Mouse (Mus musculus) left cerebral cortex, postnatal 14 days (tissue): ENCODE results near the gene Mfap4. TPM values are rescaled to one million over a fixed set of nuclear protein-coding genes. Genes with fewer than 3 reads are reported as not detected.

Experiments used
- DNase-seq, 2 experiments: peaks; one replicate each; pipeline ENCODE4 v3.0.0; 2021 to 2022; ENCODE audit warnings: low spot score in 2 of 2, mixed read lengths in 1 of 2
- intact Hi-C: fragments of 180-260 bp; cut with DNase I; formaldehyde crosslinking; loops from one replicate; pipeline ENCODE4 v1.15.1; 2025
- long read RNA-seq, 2 experiments: library from polyadenylated mRNA; stranded (forward); transcript quantifications; one replicate each; pipeline ENCODE4 v2.0.0; 2021
- total RNA-seq, 2 experiments: library from RNA; stranded (reverse); gene quantifications; 2 replicates each; pipeline ENCODE4 v1.2.3; 2021

Mfap4 gene
- total RNA-seq = 10 to 100 TPM; 11.1 to 11.6 TPM
- long read RNA-seq, experiment 1, partial matches to known transcripts = 3 of 8 reads
- long read RNA-seq, experiment 1, other reads (novel, unspliced or antisense) = 1 of 8 reads
- long read RNA-seq, experiment 2, transcript Mfap4-202 (6 exons, 1,722 nt) = major isoform, 5 of 8 reads
- long read RNA-seq, experiment 2, partial matches to known transcripts = 2 of 8 reads
- long read RNA-seq, experiment 2, other reads (novel, unspliced or antisense) = 0 of 8 reads

DNA sequence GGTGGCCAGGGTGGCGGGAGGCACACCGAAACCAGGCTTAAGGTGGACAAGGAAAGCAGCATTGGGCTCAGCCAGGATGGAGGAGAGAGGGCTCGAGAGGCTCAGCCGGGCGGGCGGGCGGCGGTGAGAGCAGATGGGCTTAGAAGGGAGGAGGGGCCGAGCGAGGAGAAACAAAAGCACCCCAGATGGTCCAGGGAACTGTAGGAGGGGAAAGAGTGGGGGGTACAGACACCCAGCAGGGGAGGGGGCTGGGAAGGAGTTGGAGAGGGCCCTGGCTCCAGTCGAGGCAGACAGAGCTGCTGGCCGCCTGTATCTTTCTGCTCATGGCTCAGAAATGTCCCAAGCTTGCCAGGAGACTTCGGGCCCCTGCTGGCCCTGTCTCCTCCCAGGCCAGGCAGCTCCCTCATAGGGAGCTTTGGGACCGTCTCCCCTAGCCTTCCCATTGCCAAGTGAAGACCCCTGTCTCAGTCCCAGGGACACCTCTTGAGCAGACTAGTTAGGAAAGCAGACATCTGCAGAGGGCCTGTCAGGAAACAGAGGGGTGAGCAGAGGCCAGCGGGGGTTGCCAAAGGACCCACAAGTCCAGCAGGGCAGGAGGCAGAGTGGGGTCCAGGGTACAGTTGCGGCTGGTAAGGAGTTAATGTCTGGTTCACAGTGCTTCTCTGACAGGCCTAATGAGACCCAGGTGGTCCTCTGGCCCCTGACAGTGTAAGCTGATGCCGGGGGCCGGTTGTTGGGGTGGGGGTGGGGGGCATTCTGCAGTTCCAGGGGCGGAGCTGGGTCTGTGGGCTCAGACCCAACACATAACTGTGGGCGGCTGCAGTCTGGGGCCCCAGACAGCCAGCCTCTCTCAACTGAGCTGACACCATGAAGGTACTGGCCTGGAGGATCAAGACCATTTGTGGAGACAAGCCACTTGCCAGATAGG lies at the start of gene Mfap4:
Gene Mfap4, plus strand, starts transcription at position 819 of the 928 bp plus-strand sequence.
- intact Hi-C loops = no loop called here
- peak; percentile 59 to 71 for DNase-seq

DNA sequence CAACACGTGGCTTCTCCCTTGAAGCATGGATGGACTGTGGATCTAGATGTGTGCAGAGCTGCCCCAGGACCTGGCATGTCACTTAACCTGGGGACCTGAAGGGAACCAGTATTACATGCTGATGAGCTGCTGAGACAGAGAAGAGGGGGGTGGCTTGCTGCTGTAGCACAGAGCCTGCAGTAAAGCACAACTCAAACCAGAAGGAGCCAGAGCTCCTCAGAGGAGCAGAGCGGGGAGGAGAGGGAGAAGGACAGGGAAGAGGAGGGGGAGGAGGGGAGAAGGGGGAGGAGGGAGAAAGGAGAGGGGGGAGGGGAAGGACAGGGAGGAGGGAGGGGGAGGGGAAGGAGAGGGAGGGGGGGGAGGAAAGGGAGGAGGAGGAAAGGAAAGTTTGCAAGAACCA lies 48.9 kb upstream of the Mfap4 start:
- DNase-seq = no peak
- intact Hi-C loops = no loop called here

DNA sequence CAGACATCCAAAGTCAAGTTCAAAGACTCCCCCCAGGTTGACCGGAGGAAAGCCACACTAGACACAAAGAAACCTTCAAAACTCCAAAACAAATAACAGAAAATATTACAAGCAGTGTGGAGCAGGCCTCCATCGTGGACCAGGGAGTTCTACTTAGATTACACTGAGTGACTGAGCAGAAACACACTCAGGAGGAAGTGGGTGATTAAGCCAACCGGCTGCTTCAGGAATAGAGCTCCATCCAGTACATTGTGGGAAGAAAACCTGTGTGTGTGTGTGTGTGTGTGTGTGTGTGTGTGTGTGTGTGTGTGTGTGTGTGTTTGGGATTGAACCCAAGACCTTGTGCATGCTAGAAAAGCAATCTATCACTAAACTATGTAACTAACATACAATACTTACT lies 46.1 kb upstream of the Mfap4 start:
- no peak for DNase-seq
- intact Hi-C loops = no loop called here

DNA sequence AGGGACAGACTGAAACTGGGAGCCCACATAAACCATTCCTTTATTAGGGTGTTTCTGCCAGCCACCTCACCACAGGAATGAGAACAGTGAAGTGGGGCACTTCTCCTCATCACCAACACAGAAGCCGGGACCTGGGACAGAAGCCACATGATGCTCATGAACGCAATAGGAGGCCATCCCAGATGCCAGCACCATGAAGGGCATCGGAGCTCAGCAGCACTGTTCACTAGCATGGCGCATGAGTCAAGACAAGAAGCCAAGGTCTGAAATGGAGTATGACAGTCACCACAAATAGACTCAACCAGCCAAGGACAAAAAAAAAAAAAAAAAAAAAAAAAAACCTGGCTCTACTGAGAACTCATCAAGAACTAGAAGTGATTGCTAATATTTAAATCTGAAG lies 44.8 kb upstream of the Mfap4 start:
- DNase-seq = no peak
- intact Hi-C loops = no loop called here

DNA sequence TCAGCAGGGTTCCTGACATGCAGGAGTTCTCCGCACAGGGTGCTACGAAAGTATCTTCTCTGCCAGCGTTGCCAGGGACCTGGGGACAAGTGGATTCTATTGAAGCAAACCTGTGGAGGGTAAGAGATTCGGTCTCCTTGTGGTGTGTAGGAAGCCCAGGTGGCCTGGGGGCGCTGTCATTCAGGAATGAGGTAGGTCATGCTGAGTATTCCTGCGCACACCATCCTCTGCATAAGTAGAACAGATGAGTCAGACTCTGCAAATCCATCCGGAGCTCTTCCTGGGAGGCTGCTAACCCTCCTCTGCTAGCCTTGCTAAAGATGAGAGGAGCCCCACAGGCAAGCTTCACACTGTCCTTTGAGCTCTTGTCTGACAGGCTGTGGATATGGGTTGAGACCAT lies 43.6 kb upstream of the Mfap4 start:
- intact Hi-C loops = no loop called here

DNA sequence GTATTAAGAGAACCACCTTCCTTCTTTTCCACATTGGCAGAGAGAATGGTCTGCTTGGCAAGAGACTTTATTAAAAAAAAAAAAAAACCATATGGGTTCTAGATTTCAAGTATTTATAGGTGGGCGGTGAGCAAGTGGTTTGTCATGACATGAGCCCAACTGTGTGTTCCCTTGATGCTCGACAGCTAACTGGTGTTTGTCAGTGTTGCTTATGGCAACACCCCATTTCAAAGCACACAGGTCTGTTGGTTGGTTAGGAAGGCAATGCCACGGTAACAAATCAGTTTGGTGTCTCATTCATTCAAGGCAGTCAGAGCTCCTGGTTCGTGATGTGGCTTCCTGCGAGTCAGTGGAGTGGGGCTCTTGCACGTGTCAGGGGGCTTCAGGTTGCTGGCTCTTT lies 41.4 kb upstream of the Mfap4 start:
- DNase-seq = no peak
- intact Hi-C loops = no loop called here

More for the DNA sequence above, 43.6 kb upstream of the Mfap4 start:
- DNase-seq = no peak

DNA sequence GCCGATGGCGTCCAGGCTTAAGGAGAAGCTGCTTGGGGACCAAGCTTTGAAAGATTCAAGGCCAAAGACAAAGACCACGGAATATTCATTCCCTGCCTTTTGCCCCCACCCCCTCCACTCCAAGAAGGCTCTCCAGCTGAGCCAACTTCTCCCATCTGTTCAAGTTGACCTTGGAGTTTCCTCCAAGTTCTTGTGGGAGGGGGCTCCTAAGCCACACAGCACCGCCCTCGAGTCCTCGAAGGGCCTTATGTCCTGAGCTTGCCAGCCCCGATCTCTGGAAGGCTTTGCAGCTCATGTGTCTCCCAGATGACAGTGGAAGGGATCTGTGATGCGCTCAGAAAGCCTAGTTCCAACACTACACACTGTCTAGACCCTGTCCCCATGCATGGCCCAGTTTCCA lies 37.9 kb upstream of the Mfap4 start:
- intact Hi-C loops = no loop called here
- DNase-seq = no peak

DNA sequence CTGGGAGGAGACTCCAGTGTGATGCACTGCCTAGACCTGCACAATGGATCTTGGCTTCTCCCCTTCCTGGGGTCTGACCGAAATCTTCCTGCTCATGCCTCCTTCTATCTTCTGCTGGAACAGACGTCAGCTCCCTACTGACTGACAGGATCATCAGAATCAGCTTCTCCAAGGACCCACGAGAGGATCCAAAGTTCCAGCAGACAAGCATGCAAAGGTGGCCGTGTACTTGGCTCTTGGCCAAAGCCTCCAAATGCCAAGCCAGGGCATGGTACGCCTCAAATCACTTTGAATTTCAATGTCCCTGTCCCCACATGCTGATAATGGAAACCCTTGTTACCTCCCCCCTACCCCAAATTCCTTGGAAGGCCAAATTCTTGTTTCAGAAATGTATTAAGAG lies 37.2 kb upstream of the Mfap4 start:
- intact Hi-C loops = no loop called here
- no peak for DNase-seq

DNA sequence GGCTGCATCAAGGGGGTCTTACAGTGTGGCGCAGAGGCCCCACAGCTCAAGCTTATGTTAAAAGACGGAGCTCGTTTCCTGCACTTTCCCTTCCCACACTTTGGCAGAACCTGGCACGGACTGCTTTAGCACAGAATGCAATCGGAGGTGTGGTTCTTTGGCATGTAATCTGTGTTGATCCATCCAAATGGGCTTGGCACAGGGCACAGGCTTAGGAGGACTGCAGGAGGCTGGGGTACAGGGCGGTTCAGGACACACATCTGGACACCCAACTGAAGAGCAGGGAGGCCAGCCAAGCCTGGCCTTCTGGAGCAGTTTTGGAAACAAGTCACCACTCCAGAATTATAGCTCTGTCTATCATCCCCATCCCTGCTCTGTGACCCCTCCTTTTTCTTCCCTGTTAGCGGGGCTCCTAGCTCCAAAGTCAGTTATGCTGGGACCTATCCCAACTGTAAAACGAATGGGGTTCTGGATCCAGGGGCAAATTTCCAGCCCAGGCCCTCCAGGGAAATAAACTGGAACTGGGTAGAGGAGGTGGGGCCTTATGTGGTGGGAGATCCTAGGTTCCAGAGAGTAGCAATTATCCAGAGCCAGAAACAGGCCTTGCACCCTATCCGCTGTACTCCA lies 36.5 kb upstream of the Mfap4 start:
- intact Hi-C loops = no loop called here
- DNase-seq = peak in 1 of 2 experiments; percentile 55

DNA sequence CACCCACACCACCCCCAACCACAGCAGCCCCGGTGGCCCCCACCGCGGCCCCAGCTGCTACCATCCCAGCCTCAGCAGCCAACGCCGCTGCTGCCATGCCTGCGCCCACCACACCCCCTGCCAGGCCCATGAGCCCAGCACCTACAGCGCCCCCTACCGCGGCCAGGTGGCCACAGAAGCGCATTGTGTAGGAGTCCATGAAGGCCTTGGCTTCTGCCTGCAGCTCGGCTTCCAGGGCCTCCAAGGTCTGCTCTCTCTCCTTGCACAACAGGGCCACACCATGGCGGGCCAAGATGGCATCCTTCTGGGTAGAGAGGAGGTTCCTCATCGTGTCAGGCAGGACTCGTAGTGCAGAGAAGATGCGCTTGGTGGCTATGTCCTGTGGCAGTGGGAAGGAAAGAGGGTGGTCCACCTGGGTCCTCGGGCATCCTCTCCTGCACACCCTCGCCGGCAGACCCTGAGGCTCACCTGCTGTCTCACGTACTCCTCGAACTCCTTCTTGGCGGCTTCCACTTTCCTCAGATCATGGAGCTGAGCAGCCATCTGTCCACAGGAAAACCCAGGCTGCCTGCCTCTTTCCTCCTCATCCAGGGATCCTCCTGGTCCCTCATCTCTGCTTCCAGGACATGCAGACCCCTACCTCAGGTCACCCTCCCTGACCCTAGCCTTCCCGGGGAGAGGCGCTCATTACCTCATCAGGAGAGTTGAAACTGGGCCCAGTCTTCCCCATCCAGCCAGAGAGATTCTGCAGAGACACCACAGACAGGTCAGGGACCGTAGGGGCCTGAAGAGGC lies 35.5 kb upstream of the Mfap4 start:
- DNase-seq = peak in 1 of 2 experiments; percentile 65
- intact Hi-C loops = loop anchor here (5.0 kb wide), 1 partner anchor 43 kb away; the partner anchor contains the start of gene Mapk7

DNA sequence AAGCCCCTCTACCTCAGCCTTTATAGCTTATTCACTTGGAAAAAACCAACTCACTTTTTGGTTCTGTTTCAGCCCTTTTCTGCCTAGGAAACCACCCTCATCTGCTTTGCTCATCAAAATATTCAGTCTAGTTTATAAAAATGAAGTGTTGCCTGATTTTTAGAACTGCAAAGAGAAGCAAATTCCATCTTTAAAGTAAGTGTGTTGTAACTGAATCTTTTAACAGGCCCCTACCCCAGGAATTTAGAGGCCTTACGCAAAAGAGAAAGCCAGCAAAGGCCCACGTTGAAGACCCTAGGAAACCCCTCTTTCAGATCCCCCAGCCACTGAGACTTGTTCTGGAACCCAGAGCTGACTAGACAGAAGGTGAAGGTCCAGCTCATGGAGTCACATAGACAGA lies 21.2 kb upstream of the Mfap4 start:
- intact Hi-C loops = no loop called here
- no peak for DNase-seq

DNA sequence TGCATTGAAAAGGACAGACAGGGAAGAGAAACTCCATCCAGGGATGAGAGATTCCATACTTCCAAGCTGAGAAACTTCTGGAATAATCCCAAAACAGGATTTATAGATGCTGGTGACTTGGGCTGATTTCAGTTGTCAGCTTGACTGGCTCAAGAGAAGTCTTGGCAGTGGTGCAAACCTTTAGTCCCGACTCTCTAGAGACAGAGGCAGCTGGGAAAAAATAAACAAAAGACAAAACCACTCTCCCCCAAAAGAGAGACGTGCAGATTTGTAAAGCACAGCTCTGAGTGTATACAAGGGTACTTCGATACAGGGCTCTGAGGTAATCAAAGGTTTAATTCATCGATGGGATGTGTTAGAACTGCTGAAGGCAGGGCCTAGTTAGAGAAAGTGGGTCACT lies 19.8 kb upstream of the Mfap4 start:
- intact Hi-C loops = no loop called here
- no peak for DNase-seq

DNA sequence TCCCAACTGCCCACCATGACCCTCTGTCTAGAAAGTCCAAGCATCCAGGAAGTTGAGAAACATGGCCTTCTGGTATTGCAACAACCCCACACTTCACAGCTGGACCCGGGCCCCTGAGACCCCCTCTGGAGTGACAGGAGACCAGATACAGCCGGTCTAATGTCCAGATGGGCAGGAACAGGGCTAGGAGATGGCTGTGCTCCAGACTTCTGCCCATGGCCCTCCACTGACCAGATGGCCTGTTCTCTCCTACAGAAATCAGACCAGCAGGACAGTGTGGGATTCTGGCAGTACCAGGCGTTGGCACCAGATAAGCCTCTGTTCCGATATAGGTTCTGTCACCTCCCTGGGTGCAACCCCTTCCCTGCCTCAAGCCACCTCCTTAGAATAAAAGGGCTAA lies 16.7 kb upstream of the Mfap4 start:
- intact Hi-C loops = no loop called here

DNA sequence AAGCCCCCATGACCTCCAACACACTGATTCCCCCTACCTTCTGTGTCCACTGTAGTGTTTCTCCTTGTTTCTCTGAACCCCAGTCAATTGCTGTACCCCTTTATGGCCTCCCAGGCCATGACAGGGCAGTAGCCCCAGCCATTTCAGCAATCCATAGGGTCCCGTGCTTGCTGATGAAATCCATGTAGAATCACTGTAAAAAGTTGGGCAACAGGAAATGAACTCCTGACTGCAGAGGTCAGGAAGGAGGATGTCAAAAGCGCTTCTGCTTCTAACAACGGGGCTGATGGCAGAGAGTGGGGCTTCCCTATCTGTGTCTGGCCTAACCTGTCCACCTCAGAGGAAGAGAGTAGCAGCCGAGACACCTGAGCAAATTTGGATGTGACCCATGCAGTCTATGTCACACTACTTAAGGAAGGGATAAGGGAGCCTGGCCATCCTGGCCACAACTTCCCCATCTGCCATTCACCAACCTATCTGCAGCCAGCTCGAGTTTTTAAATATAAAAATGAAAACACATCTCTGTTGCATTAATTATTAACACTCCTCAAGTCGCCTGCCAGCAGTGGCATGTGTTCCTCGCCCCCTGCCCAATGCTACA lies 15.8 kb upstream of the Mfap4 start:
- intact Hi-C loops = no loop called here
- DNase-seq = no peak

More for the DNA sequence above, 16.7 kb upstream of the Mfap4 start:
- DNase-seq = no peak

DNA sequence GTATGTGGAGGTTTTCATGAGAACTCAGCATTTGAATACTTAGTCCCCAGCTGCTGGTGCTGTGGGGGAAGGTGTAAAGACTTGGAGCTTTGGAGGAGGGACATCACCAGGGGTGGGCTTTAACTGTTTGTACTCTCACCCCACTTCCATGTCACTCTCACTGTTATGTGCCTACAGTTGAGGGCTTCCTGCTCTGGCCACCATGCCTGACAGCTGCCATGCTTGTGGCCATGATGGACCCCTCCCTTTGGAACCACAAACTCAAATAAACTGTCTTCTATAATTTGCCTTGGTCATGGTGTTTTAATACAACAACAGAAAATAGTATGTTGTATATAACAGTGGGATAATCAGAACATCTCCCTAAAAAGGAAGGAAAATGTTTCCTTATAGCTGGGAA lies 14.4 kb upstream of the Mfap4 start:
- no peak for DNase-seq
- intact Hi-C loops = no loop called here

DNA sequence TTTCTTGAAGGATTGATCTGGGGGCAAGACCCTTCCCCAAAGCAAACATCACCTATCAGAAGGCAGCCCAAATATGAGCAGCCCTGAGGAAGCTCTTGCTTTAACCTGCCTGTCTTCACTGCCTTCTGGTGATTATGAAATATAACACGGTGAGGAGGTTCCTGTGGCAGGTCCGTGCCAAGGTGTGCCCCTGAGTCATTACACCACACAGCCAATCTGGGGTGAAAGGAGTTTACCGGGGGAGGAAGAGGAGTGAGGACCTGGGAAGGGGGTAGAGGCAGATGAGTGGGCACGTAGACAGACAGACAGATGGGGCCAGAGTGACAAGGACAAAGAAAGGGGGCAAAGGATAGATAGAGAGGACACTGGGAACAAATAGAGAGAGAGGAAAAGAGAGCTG lies 11.6 kb upstream of the Mfap4 start:
- no peak for DNase-seq
- intact Hi-C loops = no loop called here

DNA sequence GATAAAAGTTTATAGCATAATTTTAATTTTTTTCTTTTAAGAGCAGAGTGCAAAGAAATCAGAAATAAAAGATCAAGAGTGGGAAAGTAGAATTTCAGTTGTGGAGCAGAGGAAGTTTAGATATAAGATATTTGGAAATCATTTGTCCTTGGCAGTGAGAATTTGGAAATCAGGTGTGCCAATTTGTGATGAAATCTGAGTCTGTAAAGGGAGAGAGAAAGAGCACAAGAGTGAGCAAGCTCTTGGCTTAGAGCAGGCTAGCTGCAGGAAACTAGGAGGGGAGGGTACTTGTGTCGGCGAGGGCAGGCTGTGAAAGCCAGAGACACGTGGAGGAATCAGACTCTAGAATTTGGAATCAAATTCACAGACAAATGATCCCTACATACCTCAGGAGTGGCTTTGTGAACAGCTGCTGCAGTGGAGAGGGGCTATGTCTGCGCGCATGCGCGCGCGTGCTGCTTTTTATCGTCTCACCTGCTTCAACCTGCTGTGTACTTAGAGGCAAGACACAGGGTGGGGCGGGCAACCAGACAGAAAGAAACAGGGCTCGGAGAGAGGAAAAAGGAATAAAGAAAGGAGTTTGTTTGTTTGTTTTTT lies 8.3 kb upstream of the Mfap4 start:
- intact Hi-C loops = no loop called here
- no peak for DNase-seq

DNA sequence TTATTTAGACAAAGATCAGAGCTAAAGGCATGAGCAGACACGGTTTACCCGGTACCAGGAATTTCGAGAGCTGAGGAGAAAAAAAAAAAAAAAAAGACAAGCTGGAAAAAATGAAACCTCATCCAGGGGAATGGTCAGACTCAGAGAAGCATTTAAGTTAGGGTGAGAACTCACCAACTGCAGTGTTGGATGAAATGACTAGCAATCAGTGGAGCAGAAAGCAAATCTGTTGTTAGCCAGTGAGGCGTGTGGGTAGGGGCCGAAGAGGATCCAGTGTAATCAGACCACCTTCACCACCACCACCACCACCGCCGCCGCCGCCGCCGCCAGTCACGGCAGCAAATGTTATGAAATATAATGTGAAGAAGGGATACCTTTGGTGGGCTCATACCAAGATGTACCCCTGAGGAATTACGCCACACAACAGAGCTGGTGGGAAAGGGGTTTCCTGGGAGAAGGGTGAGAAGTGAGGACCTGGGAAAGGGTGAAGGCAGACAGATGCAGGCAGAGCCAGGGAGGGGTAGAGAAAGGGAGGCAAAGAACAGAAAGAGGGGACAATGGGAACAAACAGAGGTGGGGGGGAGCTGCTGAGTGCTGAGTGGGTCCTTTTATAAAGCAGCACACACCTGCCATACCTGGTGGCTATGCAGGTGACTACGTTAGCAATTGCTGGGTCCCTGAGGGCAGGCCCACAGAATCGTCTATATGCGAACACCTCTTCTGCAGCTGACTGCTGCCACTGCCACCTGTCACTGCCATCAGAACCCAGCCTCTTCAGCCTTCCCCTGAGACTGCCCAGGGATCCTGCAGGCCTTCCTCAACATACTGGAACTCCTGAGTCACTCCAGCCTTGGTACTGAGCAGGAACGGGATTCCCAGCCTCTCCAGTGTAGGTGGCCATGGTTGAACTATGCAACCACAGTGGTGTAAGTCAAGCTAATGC lies 7.4 kb upstream of the Mfap4 start:
- intact Hi-C loops = no loop called here
- DNase-seq = no peak
